Comparison of ENCODE assay signal across 17 mouse cellular contexts in the genomic region with DNA sequence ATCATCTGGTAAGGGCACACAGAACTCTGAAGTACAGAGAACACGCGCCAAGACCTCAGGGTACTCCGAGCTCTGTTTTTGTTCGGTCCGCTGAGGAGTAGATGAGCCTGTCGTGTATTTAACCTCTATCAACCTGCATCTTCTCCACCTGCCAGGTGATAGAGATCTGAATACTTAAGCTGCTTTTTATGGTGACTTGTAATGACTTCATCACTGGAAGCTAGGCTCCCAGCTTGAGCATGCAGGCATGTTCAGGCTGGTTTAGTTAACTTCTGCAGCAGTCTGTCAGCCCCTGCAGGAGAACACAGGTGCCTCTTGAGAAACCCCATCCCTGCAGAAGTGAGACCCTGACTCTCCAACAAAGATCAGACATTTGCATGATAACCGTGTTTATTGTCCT. TPM values are rescaled to one million over a fixed set of nuclear protein-coding genes. Genes with fewer than 3 reads are reported as not detected.
A peak's percentile ranks its signal among the peaks of the same experiment; 100 is the strongest.
DNase-seq lines count a peak whose midpoint lies in the region.
"Had no signal": no experiment of that assay in that cellular context is flagged by ENCODE, and none has a peak within 500 bp of the region (broad histone marks: within the 10 kb centered on the region; RNA-seq: fewer than 3 reads in every experiment).

No protein-coding gene starts in this region.

- peak; percentile 50 for DNase-seq in heart, adult 11 months
- DNase-seq in heart, postnatal 25 days (ENCODE audit: low spot score) = no peak
- peak; percentile 18 for DNase-seq in urinary bladder, postnatal 14 days (ENCODE audit: low spot score)
- no peak for DNase-seq in urinary bladder, adult 2 months (ENCODE audit: low spot score)
- peak; percentile 94 for DNase-seq in fat pad, adult 2 months (ENCODE audit: extremely low read depth, low read depth, low spot score)
- DNase-seq in neural tube, embryonic 10.5 days (ENCODE audit: extremely low spot score, low spot score) = no peak
- no peak for DNase-seq in Muller cell, postnatal 12 days (ENCODE audit: inconsistent ontology term)
- DNase-seq: adrenal gland, adult 8-10 months; adrenal gland, postnatal 14 days; adrenal gland, postnatal 36 days; cerebellum, adult 11-12 months; cerebellum, adult 2 months; cerebellum, adult 9-10 months; cerebellum, postnatal 10 days; cerebellum, postnatal 25 days; forebrain, postnatal 0 days had no signal

- intact Hi-C loops in heart, postnatal 25 days (cut with DNase I) = no loop called here

RNA-seq across cellular contexts. Expression of a gene that starts 40.6 kb away (rescaled TPM):
- 10 to 100 TPM; 46.4 to 47.0 TPM for total RNA-seq in heart, postnatal 25 days (2021)
- polyA plus RNA-seq in urinary bladder, adult 2 months (2012; rRNA removed) = 36.5 and 54.4 TPM in 2 replicates
- polyA plus RNA-seq: activated CD4-positive, CD25-positive, alpha-beta regulatory T cell, adult 4 months had no signal

Comparison
In these comparisons a context has a peak if more than half of its experiments do, and no peak if none do; other contexts are left out.
1. DNase-seq: peak in heart, adult 11 months (single experiment), urinary bladder, postnatal 14 days (single experiment) and fat pad, adult 2 months (single experiment); none in heart, postnatal 25 days (single experiment), urinary bladder, adult 2 months (single experiment), neural tube, embryonic 10.5 days (single experiment) and Muller cell, postnatal 12 days (single experiment).